Mouse (Mus musculus) limb, embryonic 14.5 days (tissue): ENCODE data around the gene Jund. TPM values are rescaled to one million over a fixed set of nuclear protein-coding genes. Genes with fewer than 3 reads are reported as not detected.

Source experiments
- ATAC-seq: fragments of 200-750 bp; cut with Nextera tagmentation; 2 replicates; pipeline ENCODE4 v1.8.0; 2017; ENCODE audit warnings: low read depth, moderate number of reproducible peaks, moderate TSS enrichment; ENCODE audit not compliant: low FRiP score
- DNase-seq: peaks from one replicate; pipeline ENCODE4 v3.0.0-alpha.2; 2015; ENCODE audit warnings: low spot score
- H3K27ac ChIP-seq: fragments of 300-500 bp; sonication (generic); replicated peaks from 2 replicates; pipeline ENCODE4 v1.5.1; 2014; ENCODE audit warnings: low read depth, mild to moderate bottlenecking, low read length, moderate library complexity, mixed read lengths
- H3K27me3 ChIP-seq: fragments of 300-500 bp; sonication (generic); 2 replicates; pipeline ENCODE4 v1.6.1; 2014; ENCODE audit warnings: low read length, mixed read lengths; ENCODE audit not compliant: control insufficient read depth, insufficient read depth
- H3K36me3 ChIP-seq: fragments of 300-500 bp; sonication (generic); 2 replicates; pipeline ENCODE4 v1.6.1; 2014; ENCODE audit warnings: mild to moderate bottlenecking, low read length, moderate library complexity, mixed read lengths; ENCODE audit not compliant: control insufficient read depth, insufficient read depth
- H3K4me1 ChIP-seq: fragments of 300-500 bp; sonication (generic); 2 replicates; pipeline ENCODE4 v1.6.1; 2014; ENCODE audit warnings: antibody characterized with exemption, low read length, mixed read lengths; ENCODE audit not compliant: control insufficient read depth, insufficient read depth
- H3K4me2 ChIP-seq: fragments of 300-500 bp; sonication (generic); replicated peaks from 2 replicates; pipeline ENCODE4 v1.6.1; 2014; ENCODE audit warnings: low read depth, mild to moderate bottlenecking, low read length, moderate library complexity; ENCODE audit not compliant: severe bottlenecking
- H3K4me3 ChIP-seq: fragments of 300-500 bp; sonication (generic); replicated peaks from 2 replicates; pipeline ENCODE4 v1.5.1; 2014; ENCODE audit warnings: low read length
- H3K9ac ChIP-seq: fragments of 300-500 bp; sonication (generic); 2 replicates; pipeline ENCODE4 v1.6.1; 2014; ENCODE audit warnings: mild to moderate bottlenecking, low read depth, low read length, moderate library complexity; ENCODE audit not compliant: severe bottlenecking
- H3K9me3 ChIP-seq: fragments of 300-500 bp; sonication (generic); 2 replicates; pipeline ENCODE4 v1.6.1; 2016; ENCODE audit warnings: low read length; ENCODE audit not compliant: control insufficient read depth
- POLR2A ChIP-seq: fragments of 200-500 bp; IDR thresholded peaks from 2 replicates; pipeline ENCODE4 v1.8.0; 2012; ENCODE audit warnings: inconsistent platforms, mild to moderate bottlenecking, moderate library complexity, borderline replicate concordance; ENCODE audit not compliant: insufficient read depth, insufficient read length; ENCODE audit errors: extremely low read depth
- WGBS: fragments of 180-500 bp; shearing (Covaris S2); extraction: QIAGEN DNeasy Blood & Tissue Kit; methylation state at CpG from one replicate; pipeline ENCODE4 v1.1.7; 2014; 5-methylcytosine and 5-hydroxymethylcytosine counted together
- polyA plus RNA-seq, 2 experiments: library from polyadenylated mRNA; depleted of rRNA in 1 of 2; stranded (reverse) in 1 of 2; unstranded in 1 of 2; fragments of >200 nt; fragmentation: Nextera tagmentation in 1 of 2; extraction: Ambion mirVana in 1 of 2; gene quantifications; 2 replicates each; pipeline versions ENCODE4 v1.2.1 to v1.2.3; 2012 to 2014

Jund gene
- polyA plus RNA-seq, 2 experiments = 119 to 218 TPM

DNA sequence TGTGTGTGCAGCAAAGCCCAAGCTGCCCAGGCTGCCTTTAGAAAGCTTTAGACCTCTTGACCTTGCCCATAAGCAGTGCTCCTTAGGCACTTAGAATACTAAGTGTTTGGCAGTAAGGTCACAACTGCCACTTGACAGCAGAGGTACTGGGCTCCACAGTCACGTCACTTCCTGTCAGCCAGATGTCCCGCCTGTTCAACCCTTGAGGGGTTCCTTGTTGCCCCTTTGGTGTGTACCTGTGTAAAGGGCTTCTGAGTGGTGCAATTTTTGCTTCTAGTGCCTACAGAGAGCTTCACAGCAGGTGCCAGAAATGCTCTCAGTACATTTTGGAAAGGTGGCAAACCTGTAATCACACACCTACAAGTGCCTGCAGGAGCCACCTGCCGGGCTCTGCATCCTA, 39.5 kb downstream of the Jund start:
- no peak overlapping the region for H3K4me3 ChIP-seq
- DNase-seq (no peak), ATAC-seq (no peak)
- 43% methylated on average over 3 of the region's 3 CpGs for WGBS
- no peaks in the 10 kb centered on the region for H3K9me3 ChIP-seq
- H3K4me1 ChIP-seq = no peaks in the 10 kb centered on the region
- no peak overlapping the region for H3K9ac ChIP-seq
- peaks cover 18% of the 10 kb centered on the region for H3K27me3 ChIP-seq
- H3K27ac ChIP-seq = no peak overlapping the region
- no peak for TF ChIP-seq POLR2A
- H3K36me3 ChIP-seq = no peaks in the 10 kb centered on the region
- no peak overlapping the region for H3K4me2 ChIP-seq

- Histone ChIP-seq H3K4me2 (no peak overlapping the region), H3K36me3 (no peaks in the 10 kb centered on the region), H3K9me3 (no peaks in the 10 kb centered on the region), H3K4me1 (peaks cover 2% of the 10 kb centered on the region; the same call in 1 of the 2 replicates), H3K27ac (no peak overlapping the region), H3K4me3 (no peak overlapping the region), H3K9ac (no peak overlapping the region), H3K27me3 (peaks cover 50% of the 10 kb centered on the region)
- no peak for ATAC-seq
- no peak for DNase-seq
- WGBS = 47% methylated on average over 5 of the region's 5 CpGs
- no peak for TF ChIP-seq POLR2A
These were observed 42.9 kb downstream of the Jund start for GRCm38 (mm10) chr8:70741661-70742060.

- DNase-seq (no peak), ATAC-seq (no peak)
- Histone ChIP-seq H3K9me3 (no peaks in the 10 kb centered on the region), H3K4me2 (no peak overlapping the region), H3K27ac (no peak overlapping the region), H3K36me3 (no peaks in the 10 kb centered on the region), H3K27me3 (peaks cover 55% of the 10 kb centered on the region), H3K4me1 (peaks cover 2% of the 10 kb centered on the region; the same call in 1 of the 2 replicates), H3K9ac (no peak overlapping the region), H3K4me3 (no peak overlapping the region)
- no peak for TF ChIP-seq POLR2A
- 53% methylated on average over 11 of the region's 11 CpGs for WGBS
These were observed 43.4 kb downstream of the Jund start for GRCm38 (mm10) chr8:70742176-70742575.

- TF ChIP-seq POLR2A = no peak
- Histone ChIP-seq H3K9ac (peak overlapping the region; percentile 36), H3K4me3 (peak overlapping the region; percentile 11), H3K4me2 (no peak overlapping the region), H3K36me3 (no peaks in the 10 kb centered on the region), H3K27ac (no peak overlapping the region), H3K27me3 (peaks cover 62% of the 10 kb centered on the region), H3K9me3 (no peaks in the 10 kb centered on the region), H3K4me1 (peaks cover 2% of the 10 kb centered on the region; the same call in 1 of the 2 replicates)
- ATAC-seq (no peak), DNase-seq (no peak)
- 5% methylated on average over 38 of the region's 38 CpGs for WGBS
These were observed 44.4 kb downstream of the Jund start for GRCm38 (mm10) chr8:70742981-70743655.

DNA sequence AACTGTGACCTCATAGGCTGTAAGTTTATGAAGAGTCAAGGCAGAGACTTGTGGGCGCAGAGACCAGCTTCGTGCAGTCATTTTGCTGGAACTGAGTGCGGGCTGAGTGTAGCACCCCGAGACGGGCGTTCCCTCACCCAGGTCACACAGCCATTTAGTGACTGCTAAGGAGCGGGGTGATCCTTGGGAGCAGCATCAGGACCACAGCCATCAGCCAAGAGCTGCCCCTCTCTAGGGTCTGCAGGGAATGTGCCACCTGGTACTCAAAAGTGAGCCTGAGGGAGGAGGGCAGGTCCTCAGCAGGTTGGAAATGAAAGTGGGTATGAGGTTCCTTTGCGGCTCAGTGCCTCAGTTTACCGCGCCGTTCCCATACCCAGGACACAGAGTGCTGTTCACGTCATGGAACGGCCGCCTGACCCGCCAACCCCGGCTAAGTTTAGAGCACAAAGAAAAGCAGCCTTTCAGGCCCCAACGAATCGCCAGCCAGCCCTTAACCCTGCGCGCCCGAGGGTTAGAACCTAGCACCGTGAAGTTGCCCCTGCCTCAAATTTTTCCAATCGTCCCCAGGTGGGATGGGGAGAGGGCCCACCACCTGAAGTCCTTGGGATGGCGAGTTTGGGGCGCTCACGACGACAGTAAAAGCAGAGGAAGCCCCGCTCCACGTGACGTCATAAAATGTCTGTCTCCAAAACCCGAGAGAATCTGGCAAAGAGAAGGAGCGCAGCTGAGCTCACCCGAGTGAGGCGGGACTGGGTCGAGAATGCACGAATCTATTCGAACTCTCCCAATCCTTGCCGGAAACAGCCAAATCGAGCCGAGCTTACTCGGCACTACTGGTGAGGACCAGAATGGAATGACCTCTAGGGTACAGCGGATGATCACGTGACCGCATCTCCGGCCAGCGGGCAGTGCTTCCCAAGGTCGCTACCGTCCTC, 45.2 kb downstream of the Jund start:
- Histone ChIP-seq H3K27ac (no peak overlapping the region), H3K36me3 (no peaks in the 10 kb centered on the region), H3K4me3 (peak overlapping the region; percentile 23), H3K4me1 (peaks cover 2% of the 10 kb centered on the region; the same call in 1 of the 2 replicates), H3K4me2 (peak overlapping the region; percentile 44), H3K27me3 (peaks cover 62% of the 10 kb centered on the region), H3K9ac (peak overlapping the region; percentile 48; the same call in 1 of the 2 replicates), H3K9me3 (no peaks in the 10 kb centered on the region)
- TF ChIP-seq POLR2A = no peak
- 6% methylated on average over 48 of the region's 48 CpGs for WGBS
- ATAC-seq (0 out of 2 replicates have a peak, but pooled peaks have one; percentile 30), DNase-seq (peak; percentile 20)
